Mouse (Mus musculus): Measurements from ENCODE around the gene Arhgap15.

DNA sequence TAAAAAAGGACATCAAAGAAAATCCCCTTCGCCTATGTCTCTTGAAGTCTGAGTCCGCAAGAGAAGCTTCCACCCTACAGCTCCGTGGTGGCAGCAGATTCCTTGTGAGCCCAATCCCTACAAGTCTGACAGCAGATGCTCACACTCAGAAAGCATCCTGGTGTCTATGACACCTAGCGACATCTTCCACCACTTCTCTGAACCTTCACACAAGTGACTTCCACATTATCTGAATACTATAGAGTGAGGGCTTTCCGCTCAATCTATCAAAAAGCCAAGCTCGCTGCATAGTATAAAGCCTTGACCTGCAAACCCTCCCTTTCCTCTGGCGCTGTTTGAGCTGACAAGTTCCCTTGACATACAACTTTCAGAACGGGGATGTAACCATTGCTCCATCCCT is 645.2 kb downstream of the Arhgap15 start:
- no peak for TF ChIP-seq CTCF (conservative IDR thresholded peaks at IDR 0.05; ENCODE audit: insufficient read depth, insufficient read length, low read depth, low read length)
- no peak for TF ChIP-seq POLR2A (IDR thresholded peaks at IDR 0.05; ENCODE audit: low read depth, low read length)

All from kidney, adult 2 months (tissue).